Mouse (Mus musculus) CH12.LX (cell line): ENCODE measurements at regions not wholly inside any gene's neighbourhood (a gene's known extent, or its start where the extent isn't known, plus 50 kb on each side); places are given as distances from the start of the nearest gene placed in this dataset.

Experiments used
- CTCF ChIP-seq, 2 experiments: IDR thresholded peaks in 1 of 2; conservative IDR thresholded peaks in 1 of 2; 2 replicates each; pipeline ENCODE4 v1.5.1; 2011 to 2012; ENCODE audit warnings: low read depth in 2 of 2, low read length in 2 of 2, improper control_type of control experiment in 1 of 2, inconsistent platforms in 1 of 2, mild to moderate bottlenecking in 1 of 2, moderate library complexity in 1 of 2
- E2F4 ChIP-seq: IDR thresholded peaks from 2 replicates; pipeline ENCODE4 v1.6.1; 2011; ENCODE audit warnings: low read depth, low read length, improper control_type of control experiment; ENCODE audit not compliant: insufficient replicate concordance
- ZNF384 ChIP-seq: IDR thresholded peaks from 2 replicates; pipeline ENCODE4 v1.6.1; 2012; ENCODE audit warnings: low read depth, low read length, improper control_type of control experiment, inconsistent platforms

- TF ChIP-seq CTCF (conservative IDR thresholded peaks at IDR 0.05 in 1 of 2, IDR thresholded peaks at IDR 0.05 in 1 of 2; ENCODE audit: low read depth in 2 of 2, low read length in 2 of 2) (no peak), ZNF384 (no peak), E2F4 (no peak)
Observed at GRCm38 (mm10) chr13:97678991-97679390, 81.4 kb downstream of the Gm10260 start.
